Mouse (Mus musculus) brain, embryonic 14.5 days (tissue): Measurements from ENCODE around the gene Lrrfip2.

Experiments
- CTCF ChIP-seq: fragments of 200-500 bp; IDR thresholded peaks from 2 replicates; pipeline ENCODE4 v1.5.1; 2012; ENCODE audit warnings: inconsistent platforms, mild to moderate bottlenecking, moderate library complexity, borderline replicate concordance; ENCODE audit not compliant: insufficient read depth, insufficient read length; ENCODE audit errors: extremely low read depth
- POLR2A ChIP-seq: fragments of 200-500 bp; IDR thresholded peaks from 2 replicates; pipeline ENCODE4 v1.6.1; 2012; ENCODE audit warnings: mild to moderate bottlenecking, inconsistent platforms, borderline replicate concordance; ENCODE audit not compliant: poor library complexity, insufficient read depth, insufficient read length, severe bottlenecking; ENCODE audit errors: extremely low read depth

- TF ChIP-seq CTCF (no peak), POLR2A (no peak)
Observed at GRCm38 (mm10) chr9:111207683-111208082, 90.3 kb downstream of the Lrrfip2 start.
